Mouse (Mus musculus) bone marrow, adult 2 months (tissue): ENCODE data around the gene Srd5a1. TPM values are rescaled to one million over a fixed set of nuclear protein-coding genes. Genes with fewer than 3 reads are reported as not detected.

ENCODE experiments used
- H3K27ac ChIP-seq: fragments of 200-500 bp; 2 replicates; pipeline ENCODE4 v1.5.1; 2012; ENCODE audit warnings: low read depth, mild to moderate bottlenecking, control low read depth, inconsistent platforms, low read length; ENCODE audit not compliant: control insufficient read depth, poor library complexity, insufficient read depth
- H3K4me1 ChIP-seq: fragments of 200-500 bp; 2 replicates; pipeline ENCODE4 v1.6.1; 2011; ENCODE audit warnings: low read length; ENCODE audit not compliant: control insufficient read depth, insufficient read depth
- H3K4me3 ChIP-seq: fragments of 200-500 bp; replicated peaks from 2 replicates; pipeline ENCODE3; 2011; ENCODE audit warnings: mild to moderate bottlenecking, low read depth, low read length, control low read depth; ENCODE audit not compliant: control insufficient read depth
- CTCF ChIP-seq: fragments of 200-500 bp; IDR thresholded peaks from 2 replicates; pipeline ENCODE4 v1.5.1; 2011; ENCODE audit warnings: low read length, control low read depth; ENCODE audit not compliant: control insufficient read depth, insufficient read depth
- POLR2A ChIP-seq: fragments of 200-500 bp; IDR thresholded peaks from 2 replicates; pipeline ENCODE4 v1.6.1; 2011; ENCODE audit warnings: low read depth, mild to moderate bottlenecking, control low read depth, low read length, borderline replicate concordance; ENCODE audit not compliant: control insufficient read depth
- WGBS: fragments of 180-500 bp; shearing (Covaris S2); methylation state at CpG from one replicate; pipeline ENCODE4 v1.1.7; 2018; 5-methylcytosine and 5-hydroxymethylcytosine counted together
- polyA plus RNA-seq: library from polyadenylated mRNA; stranded (reverse); fragments of >200 nt; gene quantifications from 2 replicates; pipeline ENCODE4 v1.2.4, GENCODE M21; 2011; ENCODE audit warnings: low replicate concordance; ENCODE audit not compliant: missing spikeins, insufficient read depth, insufficient read length

Srd5a1 gene
- polyA plus RNA-seq, 1 experiment: 2.7 TPM

GRCm38 (mm10) chr13:69545019-69545418 lies 66.2 kb downstream of the Srd5a1 start:
- Histone ChIP-seq H3K4me3 (no peak overlapping the region), H3K4me1 (no peaks in the 10 kb centered on the region), H3K27ac (no peak overlapping the region)
- WGBS: 33% methylated on average over 3 of the region's 3 CpGs
- no peak for TF ChIP-seq POLR2A
- peak; percentile 54 for TF ChIP-seq CTCF

- H3K27ac ChIP-seq: no peak overlapping the region
- H3K4me3 ChIP-seq: no peak overlapping the region
- H3K4me1 ChIP-seq: no peaks in the 10 kb centered on the region
- TF ChIP-seq CTCF (no peak), POLR2A (no peak)
- 75% methylated on average over 12 of the region's 12 CpGs for WGBS
Measured at GRCm38 (mm10) chr13:69543595-69543994, 67.6 kb downstream of the Srd5a1 start.

GRCm38 (mm10) chr13:69542571-69543352 lies 68.5 kb downstream of the Srd5a1 start:
- 74% methylated on average over 17 of the region's 17 CpGs for WGBS
- Histone ChIP-seq H3K4me3 (no peak overlapping the region), H3K4me1 (no peaks in the 10 kb centered on the region), H3K27ac (no peak overlapping the region)
- TF ChIP-seq POLR2A (no peak), CTCF (no peak)

- H3K27ac ChIP-seq: no peak overlapping the region
- H3K4me3 ChIP-seq: no peak overlapping the region
- TF ChIP-seq POLR2A: no peak
- no peak for TF ChIP-seq CTCF
- WGBS: 72% methylated on average over 10 of the region's 10 CpGs
- no peaks in the 10 kb centered on the region for H3K4me1 ChIP-seq
Measured at GRCm38 (mm10) chr13:69541776-69542175, 69.5 kb downstream of the Srd5a1 start.

- H3K27ac ChIP-seq: no peak overlapping the region
- no peak overlapping the region for H3K4me3 ChIP-seq
- no peaks in the 10 kb centered on the region for H3K4me1 ChIP-seq
- WGBS: 27% methylated on average over 6 of the region's 6 CpGs
- TF ChIP-seq CTCF: no peak
- no peak for TF ChIP-seq POLR2A
Measured at GRCm38 (mm10) chr13:69541209-69541608, 70.0 kb downstream of the Srd5a1 start.

DNA sequence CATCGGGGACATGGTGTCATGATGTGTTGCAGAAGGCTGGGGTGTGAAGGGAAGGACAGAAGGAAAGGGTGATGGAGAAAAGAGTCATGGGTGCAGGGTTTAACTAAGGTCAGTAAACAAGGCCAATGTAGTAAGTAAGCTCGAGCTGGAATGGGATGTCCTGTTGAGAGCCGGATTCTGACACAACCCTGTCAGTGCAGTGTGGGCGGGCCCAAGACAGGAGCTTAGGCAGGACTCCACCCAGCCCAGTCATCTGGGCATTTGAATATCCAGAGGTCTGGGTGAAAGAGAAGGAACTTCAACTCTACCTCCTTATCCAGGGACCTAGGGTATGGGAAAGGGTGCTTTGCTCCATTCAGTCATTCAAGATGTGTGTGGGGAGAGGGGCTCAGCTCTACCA lies 72.9 kb downstream of the Srd5a1 start:
- Histone ChIP-seq H3K4me1 (no peaks in the 10 kb centered on the region), H3K4me3 (no peak overlapping the region), H3K27ac (no peak overlapping the region)
- 52% methylated on average over 4 of the region's 4 CpGs for WGBS
- TF ChIP-seq CTCF (no peak), POLR2A (no peak)

GRCm38 (mm10) chr13:69537366-69537765 lies 73.9 kb downstream of the Srd5a1 start:
- Histone ChIP-seq H3K4me3 (no peak overlapping the region), H3K4me1 (no peaks in the 10 kb centered on the region), H3K27ac (no peak overlapping the region)
- 81% methylated on average over 7 of the region's 7 CpGs for WGBS
- TF ChIP-seq POLR2A (no peak), CTCF (no peak)

GRCm38 (mm10) chr13:69536021-69536420 lies 75.2 kb downstream of the Srd5a1 start:
- WGBS: 67% methylated on average over 4 of the region's 4 CpGs
- H3K27ac ChIP-seq: no peak overlapping the region
- TF ChIP-seq CTCF (no peak), POLR2A (no peak)

More at GRCm38 (mm10) chr13:69536021-69536420, 75.2 kb downstream of the Srd5a1 start:
- Histone ChIP-seq H3K4me3 (no peak overlapping the region), H3K4me1 (peaks cover 3% of the 10 kb centered on the region)
